Mouse (Mus musculus): ENCODE measurements around the gene Gstm7. TPM values are rescaled to one million over a fixed set of nuclear protein-coding genes. Genes with fewer than 3 reads are reported as not detected.

The Gstm7 gene
- polyA plus RNA-seq, 1 experiment = not detected

DNA sequence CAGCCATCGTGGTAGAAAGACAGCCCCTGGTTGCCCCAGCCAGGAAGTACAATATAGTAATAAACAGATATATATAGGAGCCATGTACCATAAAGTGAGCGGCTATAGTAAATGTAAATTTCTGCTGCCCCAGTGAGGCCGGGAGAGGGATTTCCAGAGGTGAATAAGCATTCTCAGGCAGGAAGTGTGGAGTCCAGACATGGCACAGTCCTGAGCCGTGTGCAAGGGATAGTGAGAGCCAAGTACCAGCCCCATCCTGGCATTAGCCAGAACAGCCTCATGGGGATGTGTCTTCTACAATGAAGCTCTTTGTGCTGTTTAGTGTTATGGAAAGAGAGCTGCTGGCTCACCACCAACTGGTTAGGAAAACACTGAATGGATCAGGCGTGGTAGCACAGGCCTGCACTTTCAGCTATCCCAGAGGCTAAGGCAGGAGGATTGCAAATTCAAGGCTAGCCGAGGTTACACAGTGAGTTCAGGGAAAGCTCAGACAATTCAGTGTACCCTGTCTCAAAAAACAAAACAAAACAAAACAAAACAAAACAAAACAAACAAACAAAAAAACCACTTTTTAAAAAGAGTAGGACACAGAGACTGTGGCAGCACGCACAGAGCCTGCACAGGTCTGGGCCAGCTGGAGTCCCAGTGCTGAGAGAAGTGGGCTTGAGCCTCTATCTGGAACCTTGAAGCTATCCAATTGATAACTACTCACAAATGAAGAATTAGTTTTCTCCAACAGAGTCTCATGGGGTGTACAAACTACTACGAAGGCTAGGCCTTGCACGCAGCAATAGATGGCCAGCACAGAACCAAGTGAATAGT lies 43.7 kb downstream of the Gstm7 start:
- TF ChIP-seq POLR2A (IDR thresholded peaks at IDR 0.05; ENCODE audit: borderline replicate concordance, low read depth, low read length) (no peak), CTCF (IDR thresholded peaks at IDR 0.05; ENCODE audit: low read depth, low read length) (no peak)
- H3K27ac ChIP-seq (ENCODE audit: insufficient read depth, low read depth, low read length) = no peak overlapping the region
- H3K4me3 ChIP-seq (ENCODE audit: insufficient read depth, low read length) = no peak overlapping the region
- H3K4me1 ChIP-seq (ENCODE audit: control insufficient read depth, insufficient read depth, low read length) = no peaks in the 10 kb centered on the region

GRCm38 (mm10) chr3:107877747-107878736 lies 53.6 kb downstream of the Gstm7 start:
- Histone ChIP-seq H3K4me3 (ENCODE audit: insufficient read depth, low read length) (no peak overlapping the region), H3K27ac (ENCODE audit: insufficient read depth, low read depth, low read length) (no peak overlapping the region), H3K4me1 (ENCODE audit: control insufficient read depth, insufficient read depth, low read length) (peaks cover 4% of the 10 kb centered on the region; the same call in 1 of the 2 replicates)
- TF ChIP-seq CTCF (IDR thresholded peaks at IDR 0.05; ENCODE audit: low read depth, low read length) = no peak
- no peak for TF ChIP-seq POLR2A (IDR thresholded peaks at IDR 0.05; ENCODE audit: borderline replicate concordance, low read depth, low read length)

DNA sequence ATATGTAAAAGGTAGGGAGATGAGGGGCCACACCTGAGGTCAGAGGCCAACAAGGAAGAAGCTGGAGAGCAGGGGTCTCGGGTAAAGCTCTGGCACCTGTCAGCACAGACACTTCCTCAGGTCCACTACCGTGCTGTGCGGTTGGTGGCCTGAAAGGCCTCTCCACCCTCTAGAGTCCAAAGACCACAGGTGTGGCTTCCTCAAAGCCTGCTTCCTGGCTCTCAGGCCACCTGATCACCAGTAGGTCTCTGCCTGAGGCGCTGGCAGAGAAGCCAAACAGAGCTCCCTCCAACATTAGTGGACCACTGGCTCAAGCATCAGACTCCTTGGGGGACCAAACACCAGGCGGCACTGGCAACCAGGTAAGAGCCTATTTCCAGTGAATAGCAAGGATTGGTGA lies 54.6 kb downstream of the Gstm7 start, which contains the start of gene Eps8l3:
Gene Eps8l3 (plus strand): TSS at position 225 of the 400 bp plus-strand sequence.
- H3K4me3 ChIP-seq (ENCODE audit: insufficient read depth, low read length) = no peak within 1 kb of the TSS
- no peak within 1 kb of the TSS for H3K27ac ChIP-seq (ENCODE audit: insufficient read depth, low read depth, low read length)
- TF ChIP-seq CTCF (IDR thresholded peaks at IDR 0.05; ENCODE audit: low read depth, low read length) (no peak), POLR2A (IDR thresholded peaks at IDR 0.05; ENCODE audit: borderline replicate concordance, low read depth, low read length) (no peak)
- peaks cover 4% of the 10 kb centered on the region; the same call in 1 of the 2 replicates for H3K4me1 ChIP-seq (ENCODE audit: control insufficient read depth, insufficient read depth, low read length)

Other genes starting within 250 kb of the Gstm7 start
- 87.4 and 97.2 TPM in 2 replicates for gene Ahcyl1, start 235.3 kb downstream of the Gstm7 start, polyA plus RNA-seq (2012; ENCODE audit: insufficient read depth, insufficient read length, missing spikeins)
- 6.3 and 7.6 TPM in 2 replicates for gene Csf1, start 171.3 kb downstream of the Gstm7 start, polyA plus RNA-seq (2012; ENCODE audit: insufficient read depth, insufficient read length, missing spikeins)
- gene Eps8l3, start 54.6 kb downstream of the Gstm7 start, polyA plus RNA-seq (2012; ENCODE audit: insufficient read depth, insufficient read length, missing spikeins) = not detected in 2 replicates
- gene Gstm5, start 36.0 kb downstream of the Gstm7 start, polyA plus RNA-seq (2012; ENCODE audit: insufficient read depth, insufficient read length, missing spikeins) = 19.6 and 24.6 TPM in 2 replicates
- not detected in 2 replicates for gene Gstm6, start 11.9 kb upstream of the Gstm7 start, polyA plus RNA-seq (2012; ENCODE audit: insufficient read depth, insufficient read length, missing spikeins)
- gene Gstm3, start 37.5 kb upstream of the Gstm7 start, polyA plus RNA-seq (2012; ENCODE audit: insufficient read depth, insufficient read length, missing spikeins) = not detected in 2 replicates
- gene Gstm2, start 54.6 kb upstream of the Gstm7 start, polyA plus RNA-seq (2012; ENCODE audit: insufficient read depth, insufficient read length, missing spikeins) = 4.5 and 4.7 TPM in 2 replicates
- 313 and 329 TPM in 2 replicates for gene Gstm1, start 86.2 kb upstream of the Gstm7 start, polyA plus RNA-seq (2012; ENCODE audit: insufficient read depth, insufficient read length, missing spikeins)
- gene Gstm4, start 113.1 kb upstream of the Gstm7 start, polyA plus RNA-seq (2012; ENCODE audit: insufficient read depth, insufficient read length, missing spikeins) = 10.1 and 10.7 TPM in 2 replicates
- 22.4 and 23.8 TPM in 2 replicates for gene Ampd2, start 154.8 kb upstream of the Gstm7 start, polyA plus RNA-seq (2012; ENCODE audit: insufficient read depth, insufficient read length, missing spikeins)
- not detected in 2 replicates for gene Gnat2, start 161.0 kb upstream of the Gstm7 start, polyA plus RNA-seq (2012; ENCODE audit: insufficient read depth, insufficient read length, missing spikeins)
- 61.2 and 65.1 TPM in 2 replicates for gene Gnai3, start 214.3 kb upstream of the Gstm7 start, polyA plus RNA-seq (2012; ENCODE audit: insufficient read depth, insufficient read length, missing spikeins)
- gene Gpr61, start 223.1 kb upstream of the Gstm7 start, polyA plus RNA-seq (2012; ENCODE audit: insufficient read depth, insufficient read length, missing spikeins) = not detected in 2 replicates

All from bone marrow macrophage, adult 2 months (primary cell).